Mouse (Mus musculus) embryo, embryonic 11 days (tissue): Measurements from ENCODE around the gene Ormdl1.
A peak's percentile ranks its signal among the peaks of the same experiment; 100 is the strongest.
"Not testable (repeated sequence)": the region's sequence is repeated elsewhere in the genome, so short reads cannot be mapped to it uniquely, and the experiment has no call there.

Source experiments
- DNase-seq: peaks from one replicate; pipeline ENCODE4 v3.0.0-alpha.2; 2015

The Ormdl1 gene

DNA sequence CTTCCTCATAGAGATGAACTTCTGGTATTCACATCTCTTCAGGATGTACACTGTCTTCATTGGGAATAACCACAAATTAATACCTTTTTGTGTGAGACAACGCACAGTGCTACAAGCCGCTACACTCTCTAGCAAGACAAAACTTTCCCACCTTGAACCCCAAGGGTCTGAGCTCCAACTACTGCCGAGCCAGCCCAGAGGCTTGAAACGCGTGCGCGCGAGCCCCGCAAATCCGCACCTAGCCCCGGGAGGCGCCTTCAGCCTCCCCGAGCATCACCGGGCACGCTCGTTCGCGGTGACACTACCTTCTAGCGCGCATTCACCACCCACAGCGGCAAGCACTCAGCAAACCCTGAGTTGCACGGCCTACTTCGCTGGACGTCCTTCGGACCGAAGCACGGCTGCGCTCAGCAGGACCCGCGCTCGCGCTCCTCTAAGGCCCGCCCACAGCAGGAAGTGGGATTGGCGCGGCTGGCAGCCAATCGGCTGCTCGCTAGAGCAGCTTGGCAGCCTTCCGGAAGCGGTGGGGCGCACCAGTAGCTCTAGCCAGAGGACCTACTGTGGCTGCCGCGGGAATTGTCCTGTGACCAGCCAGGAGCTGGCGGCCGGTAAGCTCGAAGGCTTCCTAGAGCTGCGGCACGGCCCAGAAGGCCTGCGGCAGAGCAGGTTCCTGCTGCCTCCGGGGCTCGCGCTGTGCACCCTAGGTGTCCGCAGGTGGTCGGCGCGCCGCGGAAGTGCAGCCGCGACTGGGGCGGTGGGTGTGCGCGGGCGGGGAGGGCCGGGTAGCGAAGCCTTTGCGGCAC is at the start of gene Ormdl1, which contains the start of the genes Pms1 and Gm28778:
Gene Ormdl1, plus strand, starts transcription at position 515 of the 803 bp plus-strand sequence.
Gene Pms1, minus strand, starts transcription at position 438 of the 803 bp plus-strand sequence.
Gene Gm28778, plus strand, starts transcription at position 531 of the 803 bp plus-strand sequence.
- peak; percentile 97 for DNase-seq

- DNase-seq: not testable (repeated sequence)
Observed at GRCm38 (mm10) chr1:53264958-53265612, 31.8 kb upstream of the Ormdl1 start.

- DNase-seq: no peak
Observed at GRCm38 (mm10) chr1:53269901-53270300, 27.0 kb upstream of the Ormdl1 start.

DNA sequence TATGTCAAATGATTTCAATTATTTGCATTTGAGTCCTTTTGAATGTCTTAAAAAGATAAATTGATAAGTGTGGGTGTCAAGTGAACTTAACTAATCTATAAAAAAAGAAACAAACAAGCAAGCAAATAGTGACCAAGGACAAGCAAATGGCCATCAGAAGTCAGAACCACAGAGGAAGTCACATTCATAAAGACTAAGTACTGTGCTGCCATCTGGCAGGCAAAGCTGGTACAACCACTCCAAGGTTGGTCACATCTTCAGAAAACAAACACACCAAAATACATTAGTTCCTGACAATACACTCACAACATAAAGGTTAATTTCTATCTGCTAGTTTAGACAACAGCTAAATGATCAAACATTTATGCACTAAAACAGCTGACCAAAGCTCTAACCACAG is 24.2 kb upstream of the Ormdl1 start:
- peak; percentile 52 for DNase-seq

DNA sequence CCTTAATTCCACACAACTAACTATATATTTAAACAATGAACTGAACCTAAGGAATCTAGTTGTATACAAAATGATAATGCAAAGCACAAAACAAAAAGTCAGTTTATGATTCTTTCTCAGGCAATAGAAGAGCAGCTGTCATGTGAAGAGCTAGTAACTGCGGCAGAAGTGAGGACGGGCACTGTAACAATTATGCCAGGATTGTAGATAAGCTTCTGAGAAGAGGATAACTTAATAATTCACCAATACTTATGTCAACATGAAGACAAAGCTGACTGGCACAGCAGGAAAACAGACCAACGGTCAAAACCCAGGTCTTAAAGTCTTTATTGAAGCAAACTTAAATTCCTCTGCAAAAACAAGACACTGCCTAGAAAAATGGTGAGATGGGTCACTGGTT is 5.7 kb upstream of the Ormdl1 start:
- DNase-seq: no peak

DNA sequence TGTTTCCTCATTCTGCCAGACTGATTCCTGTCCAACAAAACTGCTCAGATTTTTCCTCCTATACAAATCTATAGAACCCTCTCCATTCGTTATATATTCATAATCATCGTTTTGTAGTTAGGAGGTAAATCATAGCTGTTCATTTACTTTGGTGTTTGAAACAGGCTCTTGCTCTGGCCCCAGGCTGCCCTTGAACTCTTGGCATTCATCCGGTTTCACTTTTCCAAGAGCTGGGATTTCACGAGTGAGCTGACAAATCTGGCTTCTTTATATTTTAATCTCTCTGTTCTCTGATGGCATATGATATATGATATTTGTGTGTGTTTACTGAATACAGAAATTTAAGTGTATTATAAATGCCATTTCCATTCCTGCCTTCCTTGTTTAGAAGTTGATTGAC is 3.6 kb downstream of the Ormdl1 start:
- no peak for DNase-seq

GRCm38 (mm10) chr1:53312989-53313967 is 16.4 kb downstream of the Ormdl1 start, which contains the start of gene Osgepl1:
Gene Osgepl1, plus strand, starts transcription at chr1:53313624.
- DNase-seq: peak; percentile 95

- no peak for DNase-seq
Observed at GRCm38 (mm10) chr1:53321662-53322344, 24.9 kb downstream of the Ormdl1 start.

GRCm38 (mm10) chr1:53323254-53323653 is 26.4 kb downstream of the Ormdl1 start:
- no peak for DNase-seq

DNA sequence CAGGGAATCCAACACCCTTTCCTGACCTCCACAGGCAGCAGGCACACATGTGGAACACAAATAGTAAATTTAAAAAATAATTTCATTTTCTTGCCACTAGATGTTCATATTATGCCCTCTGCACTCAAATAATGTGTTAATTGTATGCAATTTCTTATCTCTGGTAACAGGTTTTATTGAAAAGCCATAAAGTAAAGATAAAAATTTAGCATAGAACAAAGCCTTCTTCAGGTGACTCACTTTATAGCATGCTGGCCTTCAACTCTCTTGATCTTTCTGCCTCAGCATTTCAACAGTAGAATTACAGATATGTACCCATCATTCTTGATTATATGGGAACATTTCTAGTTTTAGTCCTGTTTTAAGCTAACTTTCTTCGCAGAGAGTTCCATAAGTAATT is 27.4 kb downstream of the Ormdl1 start:
- no peak for DNase-seq

DNA sequence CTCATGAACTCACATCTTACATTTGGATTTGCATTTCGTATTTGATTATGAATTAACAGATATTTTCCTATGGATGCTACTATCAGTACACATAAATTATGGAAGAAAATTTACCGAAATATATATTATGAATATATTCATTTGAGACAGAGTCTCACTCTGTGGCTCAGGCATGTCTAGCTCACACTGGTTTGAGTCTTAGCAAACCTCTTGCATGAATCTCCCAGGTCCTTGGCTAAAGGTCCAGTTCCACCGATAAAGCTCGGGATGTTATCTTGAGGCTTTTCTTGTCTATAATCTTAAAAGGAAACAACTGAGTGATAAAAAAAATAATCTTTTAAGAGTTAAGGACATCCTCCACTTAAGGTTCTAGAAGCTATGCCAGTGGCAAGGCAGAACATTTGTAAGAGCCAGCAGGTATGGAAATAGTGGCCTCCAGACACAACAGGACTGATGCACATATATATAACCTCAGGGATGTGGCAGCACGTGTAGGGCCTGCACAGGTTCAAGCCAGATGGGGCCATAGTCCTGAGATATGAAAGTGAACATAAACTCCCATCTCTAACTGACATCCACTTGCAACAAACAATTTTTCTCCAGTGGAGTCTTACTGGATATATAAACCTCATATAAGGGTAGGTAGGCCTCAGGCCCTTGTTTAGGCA is 28.1 kb downstream of the Ormdl1 start:
- no peak for DNase-seq

DNA sequence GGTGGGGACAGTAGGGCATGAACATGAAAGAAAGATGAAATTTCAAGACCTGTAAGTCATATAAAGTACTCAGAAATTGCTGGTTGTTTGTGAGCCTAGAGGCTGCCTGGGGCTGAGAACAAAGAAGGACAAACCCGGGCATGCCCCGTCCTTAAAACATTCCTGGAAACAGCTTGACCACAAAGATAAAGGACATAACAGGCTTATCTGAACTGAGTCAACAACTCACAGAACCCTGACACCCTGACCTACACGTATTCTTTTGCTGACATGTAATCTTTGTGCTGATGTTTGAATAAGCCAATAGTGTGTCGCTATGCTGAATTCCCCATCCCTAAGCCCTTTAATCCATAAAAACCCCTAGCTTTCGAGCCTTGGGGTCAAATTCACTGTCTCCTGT is 36.6 kb downstream of the Ormdl1 start:
- DNase-seq: not testable (repeated sequence)

GRCm38 (mm10) chr1:53335465-53335864 is 38.6 kb downstream of the Ormdl1 start:
- no peak for DNase-seq

GRCm38 (mm10) chr1:53337403-53337802 is 40.5 kb downstream of the Ormdl1 start:
- not testable (repeated sequence) for DNase-seq

- DNase-seq: no peak
Observed at GRCm38 (mm10) chr1:53341071-53341470, 44.2 kb downstream of the Ormdl1 start.

DNA sequence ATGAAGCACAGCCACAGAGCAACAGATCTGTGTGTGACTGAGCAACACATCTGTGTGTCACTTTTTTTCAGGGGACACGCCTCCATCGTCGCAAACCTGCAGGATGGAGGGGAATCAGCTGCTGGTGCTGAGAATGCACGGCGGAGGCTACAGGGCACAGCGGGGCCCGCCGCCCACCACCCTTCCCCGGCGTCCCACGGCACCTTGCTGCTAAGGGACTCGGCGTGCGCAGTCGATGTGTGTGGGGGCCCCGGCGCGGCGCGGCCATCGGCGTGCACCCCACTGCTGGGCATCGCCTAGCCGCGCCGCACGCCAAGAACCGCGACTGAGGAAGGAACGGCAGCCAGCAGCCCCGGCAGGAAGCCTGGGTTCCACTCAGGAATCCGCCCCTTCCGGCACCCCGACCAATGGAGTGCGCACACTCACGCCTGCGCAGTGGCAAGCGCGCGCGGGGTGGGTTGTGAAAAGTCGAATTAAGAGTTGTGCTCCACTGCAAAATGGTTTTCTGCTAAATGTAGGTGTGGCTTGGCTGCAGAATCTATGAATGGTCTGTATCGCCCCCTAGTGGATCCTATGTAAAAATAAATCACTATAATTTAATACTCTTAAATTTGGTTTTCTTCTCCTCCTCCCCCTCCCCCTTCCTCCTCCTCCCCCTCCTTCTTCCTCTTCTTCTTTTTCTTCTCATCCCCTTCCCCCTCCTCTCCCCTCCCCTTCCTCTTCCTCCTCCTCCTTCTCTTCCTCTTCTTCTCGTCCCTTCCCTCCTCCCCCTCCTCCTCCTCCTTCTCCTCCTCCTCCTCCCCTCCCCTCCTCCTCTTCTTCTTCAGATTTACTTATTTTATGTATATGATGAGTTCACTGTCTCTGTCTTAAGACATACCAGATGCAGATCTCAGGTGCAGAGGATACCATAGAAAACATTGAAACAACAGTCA is 55.7 kb downstream of the Ormdl1 start, which contains the start of the genes Asdurf, Gm28551 and Asnsd1:
Gene Asdurf, minus strand, starts transcription at position 293 of the 935 bp plus-strand sequence.
Gene Gm28551, minus strand, starts transcription at position 341 of the 935 bp plus-strand sequence.
Gene Asnsd1, minus strand, starts transcription at position 426 of the 935 bp plus-strand sequence.
- peak; percentile 96 for DNase-seq

GRCm38 (mm10) chr1:53358988-53359387 is 62.1 kb downstream of the Ormdl1 start:
- DNase-seq: no peak
